Mouse (Mus musculus) kidney, postnatal 36 days (tissue): ENCODE measurements at regions not wholly inside any gene's neighbourhood (a gene's known extent, or its start where the extent isn't known, plus 50 kb on each side); places are given as distances from the start of the nearest gene placed in this dataset.

ENCODE experiments used
- DNase-seq, 2 experiments: peaks; one replicate each; pipeline ENCODE4 v3.0.0; 2021 to 2022; ENCODE audit warnings: mixed read lengths in 2 of 2

DNA sequence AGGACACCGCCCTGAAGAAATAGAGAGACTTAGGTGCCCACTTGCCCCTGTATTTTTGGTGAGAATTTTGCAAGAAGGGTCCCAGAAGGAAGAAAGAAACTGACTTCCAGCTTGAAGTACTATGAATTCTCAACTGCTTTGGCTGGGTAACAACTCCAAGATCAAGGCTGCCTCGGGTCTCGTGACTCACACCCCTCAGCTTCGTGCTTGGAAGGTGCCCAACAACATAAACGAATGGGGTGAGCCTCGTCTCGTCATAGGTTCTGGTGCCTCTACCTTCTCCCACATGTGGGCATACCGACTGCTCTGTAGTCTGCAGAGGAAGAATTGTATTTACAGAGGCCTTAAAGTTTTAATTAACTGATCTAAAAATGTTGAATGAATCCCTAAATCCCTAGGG is 81.6 kb upstream of the Bach2 start:
- DNase-seq = no peak

DNA sequence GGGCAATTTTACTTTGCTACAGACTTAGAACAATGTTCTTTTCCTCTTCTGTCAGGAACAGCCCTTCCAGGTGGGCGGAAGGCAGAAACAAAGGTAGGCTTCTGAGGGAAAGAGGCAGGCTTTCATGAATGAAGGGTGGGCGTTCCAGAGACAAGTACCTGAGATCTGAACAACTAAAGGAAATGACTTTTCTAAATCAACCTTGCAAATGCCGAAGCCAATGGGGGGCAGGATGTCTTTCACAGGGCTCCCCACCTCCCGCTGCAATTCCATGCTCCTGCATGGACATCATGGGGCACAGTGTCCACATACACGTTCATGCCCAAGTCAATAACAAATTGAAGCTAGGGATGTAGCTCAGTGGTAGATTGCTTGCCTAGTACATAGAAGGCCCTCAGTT is 80.2 kb upstream of the Bach2 start:
- DNase-seq = no peak

DNA sequence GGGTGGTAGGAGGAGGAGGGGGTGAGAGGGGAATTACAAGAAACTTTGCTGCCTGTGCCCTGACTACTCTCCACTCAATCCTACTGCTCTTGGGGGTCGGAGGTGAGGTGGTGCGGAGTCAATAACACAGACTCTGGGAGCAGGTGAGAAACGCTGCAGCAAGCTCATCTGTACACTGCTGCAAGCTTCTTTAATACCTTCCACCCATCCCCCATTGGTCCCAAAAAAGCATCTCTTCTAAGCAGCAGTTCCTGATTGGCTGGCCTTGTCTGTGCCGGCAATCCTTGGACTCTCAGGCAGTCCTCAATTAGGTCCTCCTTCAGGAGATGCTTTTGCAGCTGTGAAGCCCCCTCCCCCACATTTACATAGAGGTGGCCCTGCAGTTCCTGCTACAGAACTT is 79.7 kb upstream of the Bach2 start:
- DNase-seq = no peak

DNA sequence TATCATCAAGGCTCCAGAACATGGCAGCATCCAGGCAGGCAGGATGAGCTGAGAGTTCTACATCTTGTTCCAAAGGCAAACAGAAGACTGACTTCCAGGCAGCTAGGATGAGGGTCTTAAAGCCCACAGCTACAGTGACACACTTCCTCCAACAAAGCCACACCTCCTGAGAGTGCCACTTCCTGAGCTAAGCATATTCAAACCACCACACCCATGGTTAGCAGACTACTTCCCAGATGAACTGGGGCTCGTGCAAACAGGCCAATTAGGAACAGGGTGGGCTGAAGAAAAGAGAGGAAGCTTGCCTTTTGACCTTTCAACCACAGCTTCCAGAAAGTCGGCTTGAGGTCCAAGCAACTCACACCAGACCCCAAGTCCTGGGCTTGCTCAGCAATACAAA is 77.8 kb upstream of the Bach2 start:
- DNase-seq = no peak

DNA sequence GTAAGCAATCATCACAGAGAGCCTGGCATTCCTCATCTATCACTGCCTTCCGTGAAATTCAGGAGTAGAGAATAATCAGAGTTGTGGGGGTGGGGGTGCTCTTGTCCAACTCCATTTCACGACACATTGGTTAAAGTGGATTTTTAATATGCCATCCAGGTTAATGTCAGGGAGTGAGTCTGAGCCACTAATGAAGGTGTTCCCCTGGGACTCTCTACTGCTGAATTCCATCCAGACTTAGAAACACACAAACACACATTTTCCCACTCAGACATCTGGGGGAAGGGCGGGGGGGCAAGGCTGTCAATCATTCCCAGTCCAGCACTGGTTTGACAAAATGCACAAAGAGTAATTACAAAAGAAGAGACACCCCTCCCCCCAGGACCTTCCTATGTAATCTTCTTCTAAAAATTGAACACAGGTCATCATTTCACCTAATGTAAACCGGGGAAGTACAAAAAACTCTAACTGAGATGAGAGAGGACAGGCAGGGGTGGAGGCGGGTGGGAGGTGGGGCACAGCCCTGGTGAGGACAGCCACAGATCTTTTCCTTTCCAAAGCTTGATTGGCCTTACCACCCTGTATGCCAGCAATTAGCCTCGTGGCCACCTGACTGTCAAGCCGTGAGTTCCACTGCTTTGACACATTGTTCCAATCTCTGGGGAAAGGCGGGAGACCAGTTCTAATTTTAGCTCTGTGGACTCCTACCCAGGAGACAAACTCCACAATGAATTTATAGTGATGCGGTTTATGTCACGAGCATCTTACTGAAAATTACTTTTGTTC is 76.5 kb upstream of the Bach2 start:
- no peak for DNase-seq

DNA sequence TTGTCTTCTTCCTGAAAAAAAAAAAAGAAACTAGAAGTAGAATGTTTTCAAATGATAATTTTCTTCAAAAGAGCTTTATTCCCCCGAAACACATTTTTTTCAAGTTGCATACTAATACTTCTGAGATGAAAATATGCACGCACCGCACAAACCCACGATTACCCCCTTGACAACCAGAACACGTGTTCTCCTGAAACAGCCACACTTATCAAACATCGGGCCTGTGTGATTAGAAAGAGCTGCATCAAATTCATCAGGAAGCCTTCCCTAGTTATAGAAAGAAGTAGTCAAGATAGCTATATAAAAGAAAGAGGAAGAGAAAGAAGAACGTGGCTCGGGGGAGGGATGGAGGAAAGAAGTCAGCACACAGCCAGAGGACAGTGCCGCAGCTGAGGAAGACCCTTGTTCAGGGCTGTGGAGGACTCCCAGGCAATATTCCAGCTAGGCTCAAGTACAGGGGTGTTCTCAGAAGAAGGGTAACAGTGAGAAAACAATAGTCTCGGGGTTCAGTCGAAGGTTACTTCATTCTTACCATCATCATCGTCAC is 75.8 kb upstream of the Bach2 start:
- no peak for DNase-seq

DNA sequence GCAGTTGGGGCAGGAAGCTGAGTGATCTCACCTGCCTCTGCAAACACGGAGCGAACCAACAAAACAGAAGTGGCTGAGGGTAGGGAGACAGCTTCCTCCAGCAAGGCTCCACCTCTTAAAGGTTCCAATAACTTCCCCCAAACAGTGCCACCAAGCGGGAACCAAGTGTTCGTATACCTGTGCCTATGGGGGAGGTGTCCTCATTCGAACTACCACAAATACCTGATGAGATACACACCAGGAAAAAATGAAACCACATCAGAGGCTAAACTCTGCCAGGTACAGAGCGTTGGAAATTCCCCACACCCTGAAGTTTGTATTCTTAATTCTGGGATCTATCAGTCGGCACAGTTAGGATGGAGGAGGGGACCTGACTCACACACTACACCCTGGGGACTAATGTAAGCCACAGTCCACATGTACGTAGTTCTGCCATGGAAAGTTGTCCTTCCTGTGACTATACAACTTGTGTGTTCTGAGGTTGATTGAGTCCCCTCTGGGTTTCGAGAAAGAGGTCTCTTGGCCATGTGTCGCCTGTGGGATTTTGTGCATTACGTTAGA is 74.4 kb upstream of the Bach2 start:
- DNase-seq = no peak

DNA sequence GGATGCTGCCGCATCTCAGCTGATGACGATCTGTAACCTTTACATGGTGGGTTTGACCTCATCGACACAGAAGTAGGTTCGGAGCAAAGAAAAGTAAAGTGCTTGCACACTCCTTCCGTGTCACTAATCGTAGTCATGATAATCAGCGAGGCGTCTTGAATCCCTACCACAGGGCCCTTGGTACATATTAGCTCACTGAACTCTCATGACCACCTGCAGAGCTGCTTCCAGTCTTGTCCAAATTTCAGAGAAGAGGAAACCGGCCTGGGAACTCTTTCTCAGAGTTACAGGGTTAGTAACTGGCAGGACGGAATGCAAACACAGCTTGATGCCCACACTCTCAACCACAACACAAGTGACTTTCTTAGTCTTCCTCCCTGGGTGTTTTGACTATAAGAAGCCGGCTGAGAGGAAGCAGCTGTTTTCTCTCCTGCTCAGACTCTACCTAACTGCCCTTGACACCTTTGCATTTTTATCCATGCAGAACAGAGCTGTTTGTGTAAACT is 73.8 kb upstream of the Bach2 start:
- no peak for DNase-seq

DNA sequence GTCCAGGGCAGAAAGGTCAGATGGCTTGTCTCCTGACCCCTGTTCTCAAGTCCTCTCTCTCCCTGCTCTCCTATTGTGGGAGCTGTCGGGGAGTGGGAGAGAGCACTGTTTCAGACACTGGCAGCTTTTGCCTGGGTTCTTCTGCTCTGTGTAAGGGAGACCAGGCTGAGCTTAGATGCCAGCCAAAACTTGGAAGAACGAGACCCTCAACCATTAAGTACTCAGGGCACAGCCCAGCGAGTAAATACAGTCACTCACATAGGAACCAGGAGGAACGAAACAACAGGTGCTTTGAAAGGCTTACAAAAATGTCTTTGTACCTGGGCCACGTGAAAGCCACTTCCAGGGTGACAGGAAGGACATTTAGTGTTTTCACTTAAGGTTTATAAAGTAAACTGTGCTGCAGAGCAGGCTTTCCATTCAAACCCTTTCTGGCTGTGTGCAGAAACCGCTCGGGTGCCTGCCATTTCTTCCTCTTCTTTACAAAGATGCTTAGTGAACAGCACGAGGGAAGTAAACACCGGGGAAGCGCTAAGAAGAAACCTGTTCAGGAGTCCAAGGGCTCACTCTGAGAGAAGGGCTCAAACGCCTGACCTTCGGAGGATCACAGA is 72.6 kb upstream of the Bach2 start:
- DNase-seq = no peak

DNA sequence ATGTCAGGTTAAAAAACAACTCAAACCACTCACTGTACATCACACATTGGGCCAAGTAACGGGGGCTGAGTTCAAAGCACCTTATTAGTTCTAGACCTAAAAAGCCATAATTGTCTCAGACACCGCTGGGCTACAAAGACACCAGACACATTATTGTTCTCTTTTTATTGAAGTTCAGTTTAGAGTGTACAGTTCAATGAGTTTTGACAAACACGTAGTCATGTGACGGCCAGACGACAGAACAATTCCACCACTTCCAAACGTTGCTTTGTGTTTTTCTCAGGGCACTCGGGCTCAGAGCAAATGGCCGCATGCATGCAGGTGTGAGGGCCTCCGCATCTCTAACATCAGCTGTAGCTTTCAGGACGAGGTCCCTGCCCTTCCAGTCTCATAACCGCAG is 71.5 kb upstream of the Bach2 start:
- DNase-seq = no peak

DNA sequence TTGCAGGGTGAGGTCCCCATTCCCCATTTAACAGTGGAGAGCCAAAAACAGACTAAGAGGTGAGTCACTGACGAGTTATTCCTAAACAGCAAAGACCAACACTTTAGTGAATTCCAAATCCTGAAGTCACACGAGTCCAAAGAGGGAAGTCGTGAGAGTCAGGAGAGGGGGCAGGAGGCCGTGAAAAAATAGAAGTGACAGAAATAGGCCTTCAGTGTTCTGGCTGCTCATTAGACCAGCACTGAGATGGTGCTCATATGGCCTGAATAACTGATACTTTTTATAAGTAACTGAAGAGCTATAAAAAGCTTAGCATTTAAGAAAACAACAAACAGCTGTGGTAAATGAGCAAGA is 68.5 kb upstream of the Bach2 start:
- no peak for DNase-seq

DNA sequence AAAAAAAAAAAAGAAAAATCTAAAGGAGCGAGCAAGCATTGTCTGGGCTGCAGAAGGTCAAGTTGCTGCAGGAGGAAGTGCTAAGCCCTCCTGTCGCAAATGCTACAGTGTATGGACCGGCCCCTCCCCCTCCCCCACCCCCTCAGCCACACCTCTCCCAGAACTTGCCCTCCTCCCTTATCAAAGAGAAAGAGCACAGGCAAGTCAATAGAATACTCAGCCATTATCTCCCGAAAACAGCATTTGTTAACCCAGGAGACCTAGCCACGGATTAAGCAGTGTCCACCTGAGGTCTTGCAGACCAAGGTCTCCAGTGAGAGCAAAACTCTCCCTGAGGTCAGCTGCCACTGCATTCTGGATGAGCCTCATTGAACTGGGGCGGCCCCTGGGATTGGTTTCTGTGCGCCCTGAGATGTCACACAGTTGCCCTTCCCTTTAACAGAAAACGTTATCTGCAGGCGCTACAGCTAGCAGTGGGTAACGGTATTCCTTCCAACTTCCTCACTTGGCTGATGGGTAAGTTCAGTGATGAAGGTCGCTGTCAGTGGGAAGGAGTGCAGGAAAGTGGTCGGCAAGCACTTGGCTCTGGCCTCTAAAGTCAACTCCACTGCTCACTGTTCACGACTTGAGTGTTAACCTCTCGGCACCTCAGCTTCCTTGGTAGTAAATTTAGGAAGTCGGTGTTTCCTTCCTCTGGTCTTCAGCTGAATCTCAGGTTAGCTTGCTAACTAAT is 68.0 kb upstream of the Bach2 start:
- DNase-seq = no peak

DNA sequence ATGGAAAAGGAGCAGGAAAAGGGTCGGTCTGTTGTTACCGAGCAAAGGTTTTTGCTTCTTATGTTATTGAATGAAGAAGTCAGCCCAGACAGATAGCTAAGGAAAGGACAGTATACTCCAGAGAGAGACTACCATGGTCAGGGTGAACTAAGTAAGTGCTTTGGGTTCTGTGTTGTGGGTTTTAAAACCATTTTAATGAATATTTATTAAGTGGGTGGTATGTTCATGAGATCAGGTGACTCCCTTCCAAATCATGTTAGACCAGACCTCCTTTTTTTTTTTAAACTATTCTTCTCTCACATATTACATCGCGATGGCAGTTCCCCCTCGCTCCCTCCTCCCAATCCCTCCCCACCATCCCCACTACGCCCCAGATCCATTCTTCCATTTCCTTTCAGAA is 67.3 kb upstream of the Bach2 start:
- DNase-seq = no peak

DNA sequence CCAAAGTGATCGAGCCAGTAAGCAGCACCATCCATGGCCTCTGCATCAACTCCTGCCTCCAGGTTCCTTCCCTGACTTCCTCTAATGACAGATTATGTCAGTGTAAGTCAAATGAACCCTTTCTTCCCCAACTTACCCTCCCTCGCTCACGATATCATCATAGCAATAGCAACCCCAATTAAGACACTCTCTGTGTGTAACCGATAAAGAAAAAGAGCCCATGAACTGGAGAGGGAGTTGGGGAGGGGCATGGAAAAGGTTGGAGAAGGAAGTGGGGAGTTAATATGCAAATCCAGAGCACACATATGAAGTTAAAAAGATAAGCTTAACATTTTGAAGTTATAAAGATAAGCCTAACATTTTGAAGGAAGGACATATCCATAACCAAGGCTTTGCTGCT is 65.6 kb upstream of the Bach2 start:
- no peak for DNase-seq

DNA sequence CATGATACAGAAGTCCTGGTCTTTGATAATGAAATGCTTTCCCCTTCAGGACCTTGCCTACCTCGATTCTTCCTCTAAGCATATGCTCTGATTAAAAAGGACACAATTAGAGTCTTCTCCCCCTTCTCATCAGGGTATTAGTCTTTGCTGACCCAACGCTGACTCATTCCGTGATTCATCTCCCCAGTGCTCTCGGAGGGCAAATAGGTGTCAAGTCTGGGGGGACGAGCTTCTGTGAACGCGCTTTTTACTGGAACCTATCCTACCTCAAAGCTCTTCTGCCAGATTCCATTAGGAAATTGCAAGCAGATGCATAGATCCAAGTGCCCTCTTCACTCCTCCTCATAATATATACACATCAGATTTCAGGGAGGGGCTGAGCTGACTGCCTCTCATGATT is 63.8 kb upstream of the Bach2 start:
- DNase-seq = no peak

DNA sequence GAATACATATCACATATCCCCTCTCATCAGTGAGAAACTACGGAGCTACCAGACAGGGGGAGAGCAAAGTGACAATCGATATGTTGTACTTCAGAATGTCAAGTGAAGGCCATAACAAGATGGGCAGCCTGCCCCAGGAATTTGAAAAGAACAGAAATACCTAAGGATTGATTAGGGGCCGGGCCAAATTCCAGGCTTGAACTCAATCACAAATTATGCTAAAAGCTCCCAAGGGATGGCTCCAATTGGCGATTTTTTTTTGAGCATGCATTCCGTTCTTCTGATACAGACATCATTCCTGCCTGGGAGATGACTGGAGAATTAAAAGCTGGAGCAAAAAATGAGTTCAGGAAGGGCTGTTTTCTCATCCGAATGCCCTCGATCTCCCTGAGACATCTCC is 63.4 kb upstream of the Bach2 start:
- no peak for DNase-seq

DNA sequence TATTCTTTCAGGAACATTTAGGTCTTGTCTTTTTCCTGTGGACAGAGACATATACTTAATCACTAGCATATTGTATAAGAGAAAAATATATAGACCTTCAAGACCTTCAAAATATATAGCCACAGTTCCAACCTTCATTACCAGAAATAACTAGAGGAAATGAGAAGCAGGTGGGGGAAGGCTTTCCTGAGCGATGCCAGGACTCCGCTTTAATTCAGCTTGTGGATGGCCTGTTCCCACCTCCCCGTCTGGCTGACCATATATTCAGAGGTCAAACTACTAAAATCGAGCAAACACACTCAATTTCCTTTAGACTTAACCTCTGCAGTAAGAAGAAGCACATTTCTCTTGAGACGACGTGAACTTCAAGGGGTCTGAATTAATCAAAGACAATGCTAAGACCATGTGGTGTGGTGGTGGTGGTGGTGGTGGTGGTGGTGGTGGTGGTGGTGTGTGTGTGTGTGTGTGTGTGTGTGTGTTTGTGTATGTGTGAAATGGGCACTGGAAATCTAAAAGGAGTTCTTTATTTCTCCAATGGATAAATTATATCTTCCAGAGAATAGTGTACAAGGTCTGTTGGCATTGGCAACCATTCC is 62.7 kb upstream of the Bach2 start:
- DNase-seq = no peak

DNA sequence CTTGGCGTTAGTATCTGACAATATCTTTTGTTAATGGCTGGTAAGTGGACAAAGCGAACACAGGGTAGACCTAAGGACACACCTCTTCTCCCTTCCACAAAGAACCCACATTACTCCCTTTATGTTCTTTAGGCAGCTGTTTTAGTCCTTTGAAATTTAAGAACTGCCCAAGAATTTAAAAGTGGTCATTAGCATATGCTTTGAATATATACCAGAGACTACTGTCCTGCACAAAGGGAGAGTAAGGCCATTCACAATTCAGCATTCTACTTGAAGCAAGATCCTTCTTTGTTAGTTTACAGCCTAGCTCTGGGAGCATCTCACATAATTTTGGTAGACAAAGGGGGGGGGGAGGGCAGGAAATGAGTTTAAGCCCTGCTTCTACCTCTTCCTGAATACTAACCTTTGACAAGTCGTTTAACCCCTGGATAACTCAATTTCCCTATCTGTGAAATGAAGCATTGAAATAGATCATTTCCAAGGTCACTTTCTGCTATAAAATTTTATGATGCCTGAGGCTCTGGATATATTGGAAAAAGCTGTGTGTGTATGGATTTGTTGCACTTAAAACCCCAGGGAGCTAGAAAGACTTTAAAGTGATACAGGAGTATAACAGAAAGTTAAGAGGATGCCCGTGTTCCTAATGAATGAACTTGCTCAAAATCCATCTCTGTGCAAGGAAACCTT is 62.0 kb upstream of the Bach2 start:
- no peak for DNase-seq

DNA sequence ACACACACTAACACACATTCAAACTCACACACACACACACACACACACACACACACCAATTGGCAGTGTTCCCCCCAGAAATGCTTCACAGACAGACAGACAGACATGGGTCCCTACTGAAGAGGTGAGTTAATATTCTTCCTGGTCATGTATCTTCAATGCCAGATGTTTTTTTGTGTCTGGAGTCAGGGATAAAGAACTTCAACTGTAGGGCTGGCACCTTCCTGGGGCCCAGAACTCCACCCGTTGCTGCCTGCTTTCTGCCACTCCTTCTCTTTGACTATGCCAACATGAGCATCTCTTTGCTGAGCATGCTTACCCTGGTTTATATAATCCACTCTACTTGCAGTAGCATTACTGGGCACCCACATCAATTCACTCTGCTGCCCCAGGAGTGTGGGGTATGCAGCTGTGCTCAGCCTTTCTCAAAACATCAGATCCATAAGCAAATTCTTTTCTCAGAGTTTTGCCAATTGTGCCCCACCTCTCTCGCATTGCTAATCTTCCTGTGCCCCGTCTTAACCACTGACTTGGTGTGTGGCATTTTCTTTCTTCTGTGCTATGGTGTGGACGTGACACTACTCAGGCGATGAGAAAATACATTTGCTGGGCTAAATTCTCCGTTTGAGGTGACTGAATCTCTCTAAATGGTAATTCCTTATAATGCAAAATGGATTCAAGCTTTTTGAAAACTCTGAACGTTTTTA is 60.5 kb upstream of the Bach2 start:
- DNase-seq = no peak

DNA sequence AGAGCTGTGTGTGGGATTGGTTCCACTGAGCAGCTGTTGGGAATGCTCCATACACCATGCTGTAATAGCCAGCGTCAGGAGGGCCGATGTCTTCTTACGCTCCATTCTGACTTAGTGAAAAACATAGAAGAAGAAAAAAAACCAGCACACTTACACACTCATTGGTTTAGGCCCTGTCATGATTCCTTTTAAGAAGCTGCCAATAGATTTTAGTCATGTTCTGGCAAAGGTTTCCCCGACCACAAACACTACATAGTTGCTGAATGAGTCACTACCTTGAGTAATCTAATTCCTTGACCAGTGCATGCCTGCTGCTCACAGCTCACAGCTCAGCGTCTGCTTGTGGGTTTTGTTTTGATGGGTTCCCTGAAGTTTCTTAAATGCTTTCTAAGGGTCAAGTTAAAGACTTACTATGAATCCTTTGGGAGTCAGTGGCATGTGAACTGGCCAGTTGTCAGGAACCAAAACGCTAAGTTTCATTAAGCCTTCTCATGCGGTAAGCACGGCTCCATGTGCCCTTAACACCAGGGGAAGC is 58.8 kb upstream of the Bach2 start:
- peak; percentile 48 to 72 for DNase-seq

DNA sequence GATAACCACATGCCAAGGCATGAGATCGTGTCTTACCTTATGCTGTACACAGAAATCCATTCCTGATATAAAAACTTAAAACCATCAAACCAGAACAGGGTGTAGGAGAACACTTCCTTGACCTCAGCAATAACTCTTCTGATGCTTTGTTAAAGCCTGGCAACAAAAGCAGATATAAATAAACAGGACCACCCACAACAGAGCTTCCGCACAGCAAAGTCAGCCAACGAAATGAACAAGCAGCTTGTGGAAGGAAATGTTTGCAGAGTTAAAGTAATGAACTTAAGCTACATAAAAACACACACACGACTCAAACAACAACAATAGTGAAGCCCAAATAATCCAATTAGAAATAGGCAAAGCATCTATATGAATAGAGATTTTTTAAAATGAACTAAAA is 54.8 kb upstream of the Bach2 start:
- DNase-seq = peak in 1 of 2 experiments; percentile 15
